Mouse (Mus musculus) adrenal gland, postnatal 10 days (tissue): ENCODE measurements around the gene Xaf1. TPM values are rescaled to one million over a fixed set of nuclear protein-coding genes. Genes with fewer than 3 reads are reported as not detected.

Experiments used
- DNase-seq: peaks from one replicate; pipeline ENCODE4 v3.0.0; 2021; ENCODE audit warnings: mixed read lengths
- total RNA-seq, 2 experiments: library from RNA; stranded (reverse); gene quantifications; 2 replicates each; pipeline ENCODE4 v1.2.3; 2021

Gene Xaf1
- total RNA-seq, 2 experiments from 2014 or later = 13.3 to 16.8 TPM

GRCm38 (mm10) chr11:72361385-72362346, 60.2 kb downstream of the Xaf1 start:
- peak; percentile 77 for DNase-seq

GRCm38 (mm10) chr11:72362347-72362741, 60.9 kb downstream of the Xaf1 start, which contains the start of gene Tekt1:
Gene Tekt1, minus strand, starts transcription at chr11:72362442.
- no peak for DNase-seq

Other genes with a start within 250 kb of the Xaf1 start
- 1 to 10 TPM; 1.4 to 1.5 TPM for gene Pitpnm3, start 165.9 kb upstream of the Xaf1 start, total RNA-seq
- gene Gm43951, start 94.8 kb upstream of the Xaf1 start, total RNA-seq = 1 to 10 TPM in 1 of 2 experiments, under 1 TPM in 1; 0.57 to 1.2 TPM
- 10 to 100 TPM in 1 of 2 experiments, 1 to 10 TPM in 1; 6.1 to 10.9 TPM for gene 4933427D14Rik, start 94.2 kb upstream of the Xaf1 start, total RNA-seq
- 10 to 100 TPM; 61.5 to 64.0 TPM for gene Txndc17, start 94.1 kb upstream of the Xaf1 start, total RNA-seq
- gene Med31, start 86.0 kb upstream of the Xaf1 start, total RNA-seq = 10 to 100 TPM; 12.3 to 14.4 TPM
- gene Slc13a5, start 34.4 kb upstream of the Xaf1 start, total RNA-seq = 1 to 10 TPM in 1 of 2 experiments, under 1 TPM in 1; 0.15 to 1.4 TPM
- not detected for gene Fbxo39, start 12.8 kb downstream of the Xaf1 start, total RNA-seq
- under 1 TPM in 1 of 2 experiments, not detected in 1; 0.21 TPM for gene Tekt1, start 60.8 kb downstream of the Xaf1 start, total RNA-seq
- 10 to 100 TPM in 1 of 2 experiments, 1 to 10 TPM in 1; 6.6 to 14.7 TPM for gene Smtnl2, start 110.1 kb downstream of the Xaf1 start, total RNA-seq
- gene Ggt6, start 133.9 kb downstream of the Xaf1 start, total RNA-seq = 1 to 10 TPM; 2.7 to 3.5 TPM
- gene Mybbp1a, start 139.7 kb downstream of the Xaf1 start, total RNA-seq = 10 to 100 TPM; 77.5 to 84.6 TPM
- gene Spns2, start 188.3 kb downstream of the Xaf1 start, total RNA-seq = 10 to 100 TPM; 11.6 to 11.7 TPM
- under 1 TPM; 0.21 to 0.55 TPM for gene Spns3, start 248.9 kb downstream of the Xaf1 start, total RNA-seq